Mouse (Mus musculus): Measurements from ENCODE around the gene Fig4. TPM values are rescaled to one million over a fixed set of nuclear protein-coding genes. Genes with fewer than 3 reads are reported as not detected.

The Fig4 gene
- total RNA-seq, 2 experiments from 2014 or later, result 35.0 to 37.0 TPM

DNA sequence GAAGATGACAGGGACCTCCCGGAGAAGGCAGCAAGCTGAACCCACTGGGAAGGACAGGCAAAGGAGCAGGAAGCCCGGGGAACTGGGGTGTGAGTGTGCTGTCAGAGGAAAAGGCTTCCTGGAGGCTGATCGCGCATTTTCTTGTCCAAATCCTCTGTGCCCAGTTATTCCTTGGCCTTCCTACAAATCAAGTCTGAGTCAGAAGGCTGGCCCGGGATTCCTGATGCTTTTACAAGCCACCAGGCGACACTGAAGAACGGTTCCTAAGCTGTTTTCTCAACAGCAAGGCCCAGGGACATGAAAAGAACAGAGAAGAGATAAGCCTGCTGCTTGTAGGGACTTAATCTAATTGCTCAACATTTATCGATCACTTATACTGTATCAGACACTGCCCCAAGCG is 68.5 kb downstream of the Fig4 start:
- intact Hi-C loops (cut with DNase I), result no loop called here
- no peak for DNase-seq (ENCODE audit: extremely low spot score in 1 of 2, low spot score in 2 of 2)

DNA sequence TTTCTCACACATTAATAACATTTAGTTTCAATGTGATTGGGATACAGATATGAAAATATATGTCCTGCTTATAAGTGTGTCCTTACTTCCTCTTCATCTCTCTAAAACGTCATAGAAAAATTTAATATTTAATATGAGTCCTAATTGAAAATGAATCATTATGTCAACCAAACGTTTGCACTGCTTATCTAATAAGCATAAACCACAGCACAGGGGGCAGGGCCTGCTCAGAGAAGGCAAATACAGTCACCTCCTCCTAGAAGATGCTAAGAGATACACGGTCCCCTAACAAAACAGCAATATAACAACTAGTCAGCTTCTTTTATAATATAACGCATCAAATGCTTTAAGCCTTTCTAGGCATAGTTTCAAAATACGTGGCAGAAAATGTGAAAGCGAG is 69.9 kb downstream of the Fig4 start:
- intact Hi-C loops (cut with DNase I), result no loop called here
- DNase-seq (ENCODE audit: extremely low spot score in 1 of 2, low spot score in 2 of 2), result no peak

DNA sequence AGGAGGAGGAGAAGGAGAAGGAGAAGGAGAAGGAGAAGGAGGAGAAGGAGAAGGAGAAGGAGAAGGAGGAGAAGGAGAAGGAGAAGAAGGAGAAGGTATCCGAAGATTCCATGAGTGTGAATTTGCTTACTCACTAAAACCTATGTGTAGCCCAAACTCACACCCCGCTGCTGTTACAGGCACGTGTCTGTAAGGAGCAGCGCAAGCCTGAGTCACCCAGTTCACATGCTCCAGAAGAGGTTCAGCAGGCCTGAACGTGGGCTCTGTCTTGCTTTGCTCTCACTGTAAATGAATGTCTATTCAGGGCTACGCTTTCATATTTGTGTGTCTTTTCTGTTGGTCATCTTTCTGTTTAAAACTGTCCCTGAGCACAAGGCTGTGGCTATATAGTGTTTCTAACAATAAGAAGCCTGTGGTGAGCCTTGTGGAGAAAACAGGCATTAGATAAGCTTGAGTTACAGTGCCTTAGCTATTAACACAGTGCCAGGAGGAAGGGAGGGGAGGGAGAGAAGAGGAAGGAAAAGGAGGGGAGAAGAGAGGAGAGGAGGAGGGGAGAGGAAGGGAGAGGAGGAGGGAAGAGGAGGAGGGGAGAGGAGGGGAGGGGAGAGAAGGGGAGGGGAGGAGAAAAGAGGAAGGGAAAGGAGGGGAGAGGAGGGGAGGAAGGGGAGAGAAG is 71.8 kb downstream of the Fig4 start:
- intact Hi-C loops (cut with DNase I), result no loop called here
- no peak for DNase-seq (ENCODE audit: extremely low spot score in 1 of 2, low spot score in 2 of 2)

DNA sequence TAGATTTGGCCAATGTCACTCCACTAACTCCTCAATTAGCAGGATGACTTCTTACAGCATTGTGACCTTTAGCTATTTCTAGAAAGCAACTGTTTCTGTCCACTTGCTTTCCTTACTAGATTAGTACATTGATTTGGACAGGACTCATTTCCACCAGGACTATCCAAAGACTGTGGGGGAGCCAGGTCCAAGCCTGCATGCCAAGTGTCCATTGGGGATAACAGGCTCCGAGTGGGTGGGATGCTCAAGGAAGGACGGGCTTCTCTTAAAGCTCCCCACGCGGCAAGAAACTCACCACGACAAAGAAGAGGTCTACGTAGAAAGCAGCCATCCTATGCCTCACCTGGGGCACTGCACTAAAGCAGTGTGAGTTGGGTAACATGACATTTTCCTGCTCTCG is 75.4 kb downstream of the Fig4 start:
- intact Hi-C loops (cut with DNase I), result no loop called here
- no peak for DNase-seq (ENCODE audit: extremely low spot score in 1 of 2, low spot score in 2 of 2)

DNA sequence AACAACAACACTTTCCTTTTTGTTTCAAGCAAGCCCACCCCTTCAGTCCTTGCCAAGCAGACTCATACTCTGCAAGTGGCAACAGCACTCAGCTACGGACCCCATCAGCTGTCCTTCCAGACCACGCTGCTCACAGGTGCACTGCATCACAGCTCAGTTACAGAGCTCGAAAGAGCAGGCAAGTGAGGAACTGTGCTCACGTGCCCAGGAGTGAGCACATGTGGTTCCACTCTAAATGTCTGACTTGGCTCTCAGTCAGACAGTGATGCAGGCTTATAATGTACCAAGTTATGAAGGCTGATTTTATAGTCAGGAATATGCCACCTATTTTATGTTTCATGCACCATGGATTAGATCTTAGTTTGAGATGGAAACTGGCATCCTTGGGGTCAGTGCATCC is 79.6 kb downstream of the Fig4 start:
- peak in 1 of 2 experiments; percentile 8 for DNase-seq (ENCODE audit: extremely low spot score in 1 of 2, low spot score in 2 of 2)
- intact Hi-C loops (cut with DNase I), result no loop called here

DNA sequence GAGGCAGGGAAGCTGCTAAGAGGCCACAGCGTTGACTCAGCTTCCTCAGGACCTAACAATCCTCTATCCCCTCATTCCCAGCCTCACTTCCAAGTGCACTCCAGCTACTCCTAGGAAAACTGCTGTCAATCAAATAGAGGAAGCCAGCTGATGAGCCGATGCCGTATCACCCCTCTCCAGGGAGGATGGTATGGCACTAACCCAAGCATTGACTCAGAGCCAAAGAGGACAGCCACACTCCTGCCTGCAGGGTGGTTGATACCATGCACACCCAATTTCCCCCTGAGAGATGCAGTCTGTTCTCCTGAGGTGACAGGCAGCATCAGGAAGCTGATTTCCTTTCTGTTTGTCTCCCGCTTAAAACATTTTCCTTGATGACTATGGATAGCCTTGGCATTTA is 81.9 kb downstream of the Fig4 start:
- intact Hi-C loops (cut with DNase I), result no loop called here
- DNase-seq (ENCODE audit: extremely low spot score in 1 of 2, low spot score in 2 of 2), result peak in 1 of 2 experiments; percentile 26

DNA sequence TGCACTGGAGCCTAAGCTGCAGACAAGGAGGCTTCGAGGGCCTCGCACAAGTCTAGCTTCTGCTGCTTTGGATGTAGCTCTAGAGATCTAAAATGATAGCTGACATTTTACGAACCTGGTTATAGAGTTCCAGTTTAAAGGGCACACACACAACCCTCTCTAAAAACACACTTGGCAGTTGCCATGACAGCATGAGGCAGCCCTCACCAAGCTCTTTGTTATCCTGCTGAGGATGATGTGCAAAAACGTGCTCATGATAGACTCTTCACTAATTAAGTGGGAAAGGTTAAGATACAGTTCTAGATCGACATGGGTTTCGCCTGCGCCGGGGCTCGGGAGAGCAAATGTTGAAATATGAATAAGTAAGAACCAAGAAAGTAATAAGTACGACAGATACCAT is 84.2 kb downstream of the Fig4 start:
- intact Hi-C loops (cut with DNase I), result no loop called here
- no peak for DNase-seq (ENCODE audit: extremely low spot score in 1 of 2, low spot score in 2 of 2)

DNA sequence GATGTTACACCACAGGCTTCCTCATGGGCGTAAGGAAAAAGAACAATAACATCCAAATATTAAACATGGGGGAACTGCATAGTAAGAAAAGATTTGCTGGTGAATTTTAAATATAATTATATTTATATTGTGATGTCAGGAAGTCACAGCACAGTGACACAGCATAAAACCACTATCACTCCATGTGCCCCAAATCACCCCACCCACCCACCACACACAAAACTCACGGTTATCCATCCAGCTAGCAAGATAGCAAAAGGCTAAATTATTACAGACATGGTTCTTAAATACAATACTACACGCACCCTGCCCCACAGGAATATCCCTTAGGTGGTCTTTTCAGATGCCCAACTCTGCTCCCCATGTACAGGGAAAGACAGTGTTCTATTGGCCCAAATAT is 89.0 kb downstream of the Fig4 start:
- intact Hi-C loops (cut with DNase I), result no loop called here
- DNase-seq (ENCODE audit: extremely low spot score in 1 of 2, low spot score in 2 of 2), result no peak

DNA sequence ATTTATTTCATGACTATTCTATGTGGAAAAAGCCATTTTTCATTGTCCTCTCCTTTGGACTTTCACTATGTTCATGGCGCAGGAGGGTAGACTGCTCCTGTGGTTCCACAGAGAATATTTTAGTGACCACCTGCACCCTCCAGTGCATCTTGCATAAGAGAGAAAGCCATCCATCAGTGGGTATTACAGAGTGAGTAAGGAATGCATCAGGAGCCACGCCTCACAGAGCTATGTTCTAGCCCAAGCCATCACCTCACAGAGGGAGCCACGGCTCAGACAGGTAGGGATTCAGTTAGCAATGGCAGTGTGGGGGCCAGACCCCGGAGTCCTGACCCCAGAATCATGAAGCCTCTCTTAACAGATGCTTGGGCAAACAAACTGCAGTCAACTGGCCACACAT is 93.5 kb downstream of the Fig4 start:
- intact Hi-C loops (cut with DNase I), result no loop called here
- no peak for DNase-seq (ENCODE audit: extremely low spot score in 1 of 2, low spot score in 2 of 2)

DNA sequence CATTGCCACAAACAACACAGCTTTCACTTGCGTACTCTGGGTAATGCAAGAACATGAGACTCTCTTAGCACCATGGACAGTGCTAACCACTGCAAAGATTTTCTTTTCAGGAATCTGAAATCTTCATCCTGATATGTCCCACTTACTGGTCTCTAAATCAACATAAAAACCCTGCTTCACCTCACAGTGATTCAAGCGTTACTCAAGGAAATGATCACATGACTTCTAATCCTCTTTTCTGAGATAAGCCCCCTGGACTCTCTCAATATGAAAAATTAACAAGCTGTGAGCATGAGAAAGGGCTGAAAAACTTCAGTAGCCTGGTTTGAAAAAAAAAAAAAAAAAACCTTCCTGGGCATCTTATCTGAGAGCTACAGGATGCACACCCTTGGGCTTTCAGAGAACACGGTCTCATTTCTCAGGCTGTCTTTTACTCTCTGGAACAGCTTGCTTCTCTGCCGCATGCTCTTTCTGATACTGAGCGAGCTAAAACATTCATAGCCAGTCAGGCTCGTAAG is 94.1 kb downstream of the Fig4 start:
- intact Hi-C loops (cut with DNase I), result no loop called here
- no peak for DNase-seq (ENCODE audit: extremely low spot score in 1 of 2, low spot score in 2 of 2)

DNA sequence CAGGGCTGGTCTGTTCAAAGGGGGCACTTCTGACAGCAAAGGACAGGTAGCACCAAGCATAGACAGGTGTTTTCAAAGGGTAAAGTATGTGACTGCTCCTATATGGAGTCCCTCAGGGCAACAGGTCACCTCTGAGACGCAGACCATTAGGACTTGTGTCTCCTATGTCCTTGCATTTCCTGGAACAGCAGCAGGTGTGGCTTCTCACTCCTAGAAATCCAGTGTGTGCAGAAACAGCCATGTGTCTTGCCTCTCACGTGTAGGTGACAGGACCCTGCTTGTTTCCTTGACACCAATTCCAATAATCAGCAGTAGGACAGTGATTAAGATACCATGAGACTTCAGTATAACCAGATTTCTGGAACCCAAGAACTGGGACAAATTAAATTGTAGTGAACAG is 97.4 kb downstream of the Fig4 start:
- intact Hi-C loops (cut with DNase I), result no loop called here
- DNase-seq (ENCODE audit: extremely low spot score in 1 of 2, low spot score in 2 of 2), result no peak

DNA sequence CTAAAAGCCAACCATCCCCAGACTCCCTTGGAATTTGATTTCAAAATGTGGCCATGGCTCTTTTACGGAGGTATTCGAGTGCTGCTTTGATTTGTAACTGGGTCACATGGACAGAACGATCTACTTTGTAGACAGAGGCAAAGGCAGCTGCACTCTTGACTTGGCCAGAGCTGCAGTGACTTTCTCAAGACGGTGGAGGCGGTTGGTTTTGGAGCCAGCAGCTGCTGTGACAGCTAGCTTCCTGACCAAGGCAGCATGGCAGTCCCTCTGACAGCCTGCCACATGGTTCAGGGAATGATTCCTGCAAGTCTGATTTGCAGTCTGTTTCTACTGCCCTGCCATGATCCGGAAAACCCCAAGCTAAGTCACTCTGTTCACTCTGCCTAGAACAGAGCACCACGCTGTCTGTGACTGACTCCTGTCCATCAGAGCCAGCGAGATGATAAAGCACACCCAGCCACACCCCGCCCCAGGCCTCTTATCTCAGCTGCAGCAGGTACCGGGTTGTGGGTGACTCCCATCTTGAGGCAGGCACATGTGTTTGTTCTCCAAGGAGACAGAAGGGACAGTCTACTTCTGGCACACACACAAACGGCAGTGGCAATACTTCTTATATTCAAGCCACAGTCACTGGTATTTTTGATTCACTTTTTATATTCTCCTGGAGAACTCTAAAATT is 98.3 kb downstream of the Fig4 start:
- intact Hi-C loops (cut with DNase I), result no loop called here
- no peak for DNase-seq (ENCODE audit: extremely low spot score in 1 of 2, low spot score in 2 of 2)

DNA sequence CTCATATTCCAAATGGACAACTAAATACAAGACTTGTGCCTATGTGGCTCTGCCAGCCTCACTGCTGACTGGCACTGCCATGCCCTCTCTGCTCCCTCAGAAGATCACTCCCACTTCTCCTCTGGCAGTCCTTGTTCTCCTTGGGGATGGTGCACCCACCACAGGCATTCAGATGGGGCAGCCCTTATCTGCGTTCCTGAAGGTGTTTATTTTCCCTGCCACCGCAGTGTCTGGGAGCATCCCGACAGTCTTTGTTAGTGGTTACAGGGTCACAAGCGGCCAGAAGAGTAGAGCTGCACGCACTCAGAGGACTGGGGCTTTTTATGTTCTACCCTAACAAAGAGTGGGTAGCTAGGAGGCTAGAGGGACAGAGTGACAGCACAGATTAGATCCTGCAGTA is 98.9 kb downstream of the Fig4 start:
- intact Hi-C loops (cut with DNase I), result no loop called here
- DNase-seq (ENCODE audit: extremely low spot score in 1 of 2, low spot score in 2 of 2), result no peak

DNA sequence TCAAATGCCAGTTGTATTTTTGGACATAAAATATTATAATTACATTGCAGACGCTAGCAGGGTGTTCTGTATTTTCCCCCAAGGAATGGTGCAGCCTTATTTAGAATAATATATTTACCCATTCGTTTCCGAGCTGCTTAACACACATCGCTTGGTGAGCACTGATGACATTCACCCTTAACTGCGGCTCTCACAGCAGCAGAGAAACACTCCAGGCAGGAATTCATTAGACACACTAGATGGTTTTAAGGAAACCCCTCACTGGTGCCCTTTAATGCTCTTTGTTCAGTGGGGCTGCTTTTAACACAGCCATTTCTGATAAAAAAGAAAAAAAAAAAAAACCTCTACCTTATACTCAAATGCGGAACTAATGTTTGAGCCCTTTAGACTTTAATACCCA is 104.3 kb downstream of the Fig4 start:
- no peak for DNase-seq (ENCODE audit: extremely low spot score in 1 of 2, low spot score in 2 of 2)
- intact Hi-C loops (cut with DNase I), result no loop called here

DNA sequence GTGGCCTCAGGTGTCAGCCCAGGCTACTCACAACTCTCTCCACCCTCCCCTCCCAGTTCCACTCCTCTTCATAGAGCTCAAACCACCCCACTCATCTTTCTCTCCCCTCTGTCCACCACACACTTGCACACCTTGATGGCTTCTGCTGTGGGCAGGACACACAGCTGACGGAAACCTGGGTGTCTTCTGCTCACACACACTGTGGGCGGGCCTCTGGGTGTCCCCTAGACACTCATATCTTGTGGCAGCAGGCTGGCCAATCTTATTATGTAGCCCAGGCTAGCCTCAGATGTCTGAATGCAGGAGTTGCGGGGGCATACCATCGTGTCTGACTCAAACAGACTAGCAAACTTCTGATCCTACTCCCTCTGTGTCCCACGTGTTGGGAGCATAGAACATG is 105.3 kb downstream of the Fig4 start:
- intact Hi-C loops (cut with DNase I), result no loop called here
- DNase-seq (ENCODE audit: extremely low spot score in 1 of 2, low spot score in 2 of 2), result no peak

DNA sequence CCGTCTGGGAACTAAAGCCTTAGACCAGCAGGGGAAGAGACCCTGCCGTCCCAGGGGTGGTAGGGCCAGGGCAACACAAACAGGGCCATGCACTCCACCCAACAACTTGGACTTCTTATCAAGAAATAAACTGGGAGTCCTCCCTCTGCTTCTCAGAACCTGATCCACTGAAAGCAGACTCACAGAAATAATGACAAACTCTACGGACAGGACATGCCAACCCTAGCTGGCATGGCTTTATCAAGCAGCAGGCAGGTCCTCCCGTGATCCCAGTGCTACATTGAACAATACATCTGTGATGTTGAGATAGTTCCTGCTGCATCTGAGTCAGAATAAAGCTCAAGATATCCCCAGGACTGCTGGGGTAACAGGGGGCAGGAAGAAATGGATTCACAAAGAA is 106.8 kb downstream of the Fig4 start:
- no peak for DNase-seq (ENCODE audit: extremely low spot score in 1 of 2, low spot score in 2 of 2)
- intact Hi-C loops (cut with DNase I), result no loop called here

DNA sequence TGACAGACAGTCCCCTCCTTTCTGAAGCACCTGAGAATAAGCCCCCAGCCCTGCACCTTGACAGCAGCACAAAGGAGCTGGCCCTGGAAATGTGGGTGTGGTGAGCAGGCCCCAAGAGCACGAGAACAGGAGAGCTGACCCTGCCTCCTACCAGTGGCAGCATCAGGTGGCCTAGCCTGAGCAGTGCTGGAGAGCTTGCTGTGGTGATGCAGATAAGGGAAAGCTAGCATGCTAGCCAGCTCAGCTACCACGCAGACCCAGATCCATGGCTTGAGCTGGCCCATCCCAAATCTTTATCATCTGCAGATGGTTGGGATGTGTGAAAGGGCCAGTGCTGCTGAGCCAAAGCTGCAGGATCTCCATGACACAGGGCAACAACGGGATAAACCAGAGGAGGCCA is 113.7 kb downstream of the Fig4 start:
- intact Hi-C loops (cut with DNase I), result no loop called here
- no peak for DNase-seq (ENCODE audit: extremely low spot score in 1 of 2, low spot score in 2 of 2)

DNA sequence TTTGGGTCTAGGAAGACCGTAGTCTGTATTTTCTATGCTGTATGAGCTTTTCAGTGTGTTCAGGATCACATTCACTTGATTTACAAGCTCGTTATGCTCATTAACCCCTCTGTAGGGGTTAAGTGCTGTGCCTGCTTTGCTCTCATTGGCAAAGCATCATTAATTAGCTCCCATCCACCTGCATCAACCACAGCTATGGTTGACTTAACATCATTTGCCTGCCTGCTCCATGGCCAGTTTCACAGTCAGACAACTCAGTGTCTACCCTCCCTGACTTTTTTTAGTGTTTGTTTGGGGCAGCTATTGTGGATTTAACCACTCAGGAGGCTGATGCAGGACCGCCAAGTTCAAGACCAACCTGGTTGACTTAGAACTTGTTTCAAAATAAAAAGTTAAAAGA is 119.1 kb downstream of the Fig4 start:
- intact Hi-C loops (cut with DNase I), result no loop called here
- no peak for DNase-seq (ENCODE audit: extremely low spot score in 1 of 2, low spot score in 2 of 2)

DNA sequence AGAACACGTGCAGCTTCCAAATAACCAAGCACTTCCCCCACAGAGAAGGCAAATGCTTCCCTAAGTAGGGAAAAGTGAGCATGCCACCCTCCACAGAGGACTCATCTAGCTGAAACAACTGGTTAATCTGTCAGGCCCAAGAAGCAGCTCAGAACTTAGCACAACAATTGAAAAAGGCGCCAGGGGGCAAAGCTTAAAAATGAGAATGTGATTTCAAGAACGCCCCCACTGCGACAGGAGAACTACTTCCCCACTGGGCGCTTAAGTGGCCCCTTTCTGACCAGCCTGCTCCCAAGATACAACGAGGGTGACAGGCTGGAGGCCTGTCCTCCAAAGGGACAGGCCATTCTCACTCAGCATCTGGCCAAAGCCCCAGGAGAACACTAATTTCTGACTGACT is 120.4 kb downstream of the Fig4 start:
- DNase-seq (ENCODE audit: extremely low spot score in 1 of 2, low spot score in 2 of 2), result no peak
- intact Hi-C loops (cut with DNase I), result no loop called here

DNA sequence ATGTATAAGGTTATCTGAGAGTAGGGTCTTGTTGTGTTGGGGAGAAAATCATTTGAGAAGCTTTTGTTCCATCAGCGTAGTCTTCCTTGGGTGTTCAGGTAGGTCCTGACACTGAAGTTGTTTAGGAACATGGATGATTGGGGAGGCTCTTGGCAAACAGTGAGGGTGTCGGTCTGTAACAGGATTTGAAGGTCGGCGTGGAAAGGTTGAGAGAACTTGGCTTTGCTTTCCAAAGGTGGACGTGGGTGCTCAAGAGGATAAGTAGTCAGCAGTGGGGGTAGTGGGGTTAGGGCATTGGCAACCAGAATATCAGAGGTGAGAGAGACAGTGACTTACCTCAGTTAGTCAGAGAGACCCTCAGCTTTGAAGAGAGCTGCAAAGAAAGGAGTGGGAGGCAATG is 136.9 kb downstream of the Fig4 start:
- intact Hi-C loops (cut with DNase I), result no loop called here
- DNase-seq (ENCODE audit: extremely low spot score in 1 of 2, low spot score in 2 of 2), result no peak

DNA sequence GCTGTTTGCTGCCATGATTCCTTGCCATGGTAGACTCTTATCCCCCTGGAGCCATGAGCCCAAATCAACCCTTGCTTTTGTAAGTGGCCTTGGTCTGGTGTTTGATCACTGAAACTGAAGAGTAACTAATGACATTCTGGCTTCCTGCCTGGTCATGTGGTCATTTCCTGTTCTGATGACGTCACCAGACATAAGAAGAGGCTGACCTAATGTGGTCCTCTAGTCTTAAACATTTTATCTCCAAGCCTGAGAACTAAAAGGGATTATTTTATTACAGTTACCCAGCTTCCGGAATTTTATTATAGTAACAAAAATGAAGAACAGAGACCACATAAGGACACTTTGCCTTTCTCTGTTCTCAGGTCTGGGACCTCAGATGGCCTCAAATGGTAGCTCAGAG is 140.0 kb downstream of the Fig4 start:
- no peak for DNase-seq (ENCODE audit: extremely low spot score in 1 of 2, low spot score in 2 of 2)
- intact Hi-C loops (cut with DNase I), result no loop called here
